Mouse (Mus musculus) MEL (cell line): ENCODE measurements around the gene Rheb.

Experiments used
- MAX ChIP-seq: IDR thresholded peaks from 2 replicates; pipeline ENCODE4 v1.6.1; 2011; ENCODE audit warnings: low read length, improper control_type of control experiment
- MYC ChIP-seq: IDR thresholded peaks from 2 replicates; pipeline ENCODE4 v1.6.1; 2011; ENCODE audit warnings: low read depth, mild to moderate bottlenecking, low read length, improper control_type of control experiment, moderate library complexity
- RCOR1 ChIP-seq: IDR thresholded peaks from 2 replicates; pipeline ENCODE4 v1.6.1; 2012; ENCODE audit warnings: low read depth, mild to moderate bottlenecking, inconsistent platforms, low read length, improper control_type of control experiment
- ZNF384 ChIP-seq: IDR thresholded peaks from 2 replicates; pipeline ENCODE4 v1.6.1; 2012; ENCODE audit warnings: low read depth, mild to moderate bottlenecking, inconsistent platforms, low read length, improper control_type of control experiment

DNA sequence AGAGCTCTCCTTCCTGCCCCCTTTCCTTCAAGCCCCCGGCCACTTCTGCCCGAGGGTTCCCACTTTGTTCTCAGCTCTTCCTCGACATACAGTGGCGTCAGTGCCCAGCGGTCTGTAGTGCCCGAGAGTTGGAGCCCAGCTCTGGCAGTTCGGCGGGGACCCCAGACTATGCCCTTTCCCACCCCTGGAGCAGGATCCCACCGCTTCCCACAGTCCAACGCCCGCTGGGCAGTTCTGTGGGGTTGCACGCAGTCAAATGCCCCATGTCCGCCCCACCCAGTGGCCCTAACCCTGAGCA lies 63.6 kb downstream of the Rheb start:
- TF ChIP-seq RCOR1 (no peak), MAX (no peak), ZNF384 (no peak), MYC (no peak)
